Mouse (Mus musculus) MN1 (cell line): ENCODE results near the gene Cdk5rap3.

Experiments used
- DNase-seq: peaks from one replicate; pipeline ENCODE4 v3.0.0-alpha.2; 2016; ENCODE audit warnings: low spot score

Cdk5rap3 gene

GRCm38 (mm10) chr11:96859635-96860034, 56.7 kb downstream of the Cdk5rap3 start:
- no peak for DNase-seq

DNA sequence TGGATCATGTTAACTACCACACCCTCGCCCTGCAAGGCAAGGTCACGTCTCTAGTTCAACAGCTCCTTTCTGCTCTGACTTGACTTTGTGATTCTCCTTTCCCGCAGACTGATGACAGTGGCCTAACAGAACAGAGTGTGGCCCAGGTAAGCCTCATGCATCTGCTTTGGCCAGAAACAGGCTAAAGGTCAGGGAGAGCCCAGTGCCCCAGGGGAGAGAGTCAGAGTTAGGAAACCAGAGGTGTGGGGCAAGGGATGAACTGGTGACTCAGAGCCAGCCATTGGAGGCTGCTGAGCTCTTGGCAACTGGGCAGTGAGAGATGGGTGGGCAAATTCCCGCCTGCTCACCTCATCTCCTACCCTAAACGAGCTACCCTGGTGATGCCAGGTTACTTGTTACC, 58.9 kb downstream of the Cdk5rap3 start:
- peak; percentile 34 for DNase-seq
